Mouse (Mus musculus) kidney, postnatal 36 days (tissue): Measurements from ENCODE around the gene Hibch.

Experiments used
- DNase-seq, 2 experiments: peaks; one replicate each; pipeline ENCODE4 v3.0.0; 2021 to 2022; ENCODE audit warnings: mixed read lengths in 2 of 2

The Hibch gene

GRCm38 (mm10) chr1:52844782-52845665 is at the start of gene Hibch:
TSS of gene Hibch (plus strand) at chr1:52844929.
- DNase-seq: peak; percentile 100

- DNase-seq: no peak
Measured at GRCm38 (mm10) chr1:52795927-52796326, 48.8 kb upstream of the Hibch start.

GRCm38 (mm10) chr1:52799056-52799726 is 45.5 kb upstream of the Hibch start:
- DNase-seq: peak in 1 of 2 experiments; percentile 10

- DNase-seq: no peak
Measured at GRCm38 (mm10) chr1:52799772-52800171, 45.0 kb upstream of the Hibch start.

GRCm38 (mm10) chr1:52800340-52800740 is 44.4 kb upstream of the Hibch start:
- DNase-seq: no peak

- DNase-seq: no peak
Measured at GRCm38 (mm10) chr1:52801651-52802050, 43.1 kb upstream of the Hibch start.

- no peak for DNase-seq
Measured at GRCm38 (mm10) chr1:52802406-52802975, 42.2 kb upstream of the Hibch start.

GRCm38 (mm10) chr1:52805041-52805440 is 39.7 kb upstream of the Hibch start:
- no peak for DNase-seq

- no peak for DNase-seq
Measured at GRCm38 (mm10) chr1:52808456-52808855, 36.3 kb upstream of the Hibch start.

GRCm38 (mm10) chr1:52816232-52816891 is 28.4 kb upstream of the Hibch start:
- DNase-seq: peak; percentile 21 to 35

- peak; percentile 89 to 93 for DNase-seq
Measured at GRCm38 (mm10) chr1:52816910-52817812, 27.6 kb upstream of the Hibch start, which contains the start of gene Inpp1. TSS of gene Inpp1 (minus strand) at chr1:52817688.

- no peak for DNase-seq
Measured at GRCm38 (mm10) chr1:52817813-52818147, 26.9 kb upstream of the Hibch start.

GRCm38 (mm10) chr1:52839099-52839498 is 5.6 kb upstream of the Hibch start:
- DNase-seq: no peak

- peak in 1 of 2 experiments; percentile 0 for DNase-seq
Measured at GRCm38 (mm10) chr1:52844354-52844753, 375 bp upstream of the Hibch start.

- DNase-seq: peak; percentile 29 to 36
Measured at GRCm38 (mm10) chr1:52846556-52846955, 1.8 kb downstream of the Hibch start.

GRCm38 (mm10) chr1:52849422-52849821 is 4.7 kb downstream of the Hibch start:
- no peak for DNase-seq

GRCm38 (mm10) chr1:52854029-52854428 is 9.3 kb downstream of the Hibch start:
- DNase-seq: peak; percentile 18 to 44

GRCm38 (mm10) chr1:52855904-52856601 is 11.3 kb downstream of the Hibch start:
- DNase-seq: no peak

- DNase-seq: no peak
Measured at GRCm38 (mm10) chr1:52864220-52864619, 19.5 kb downstream of the Hibch start.

GRCm38 (mm10) chr1:52866007-52866406 is 21.3 kb downstream of the Hibch start:
- no peak for DNase-seq

GRCm38 (mm10) chr1:52867876-52868275 is 23.1 kb downstream of the Hibch start:
- DNase-seq: no peak
